Mouse (Mus musculus) liver, adult 2 months (tissue): Measurements from ENCODE around the gene Prrg1. TPM values are rescaled to one million over a fixed set of nuclear protein-coding genes. Genes with fewer than 3 reads are reported as not detected.
"Not testable (repeated sequence)": the region's sequence is repeated elsewhere in the genome, so short reads cannot be mapped to it uniquely, and the experiment has no call there.

ENCODE experiments used
- DNase-seq: peaks from one replicate; pipeline ENCODE4 v3.0.0-alpha.2; 2011; ENCODE audit warnings: low read depth, low spot score; ENCODE audit errors: extremely low read depth
- H3K27ac ChIP-seq: fragments of 200-500 bp; replicated peaks from 2 replicates; pipeline ENCODE4 v1.5.1; 2012; ENCODE audit warnings: low read depth, mild to moderate bottlenecking, control low read depth, inconsistent platforms, low read length; ENCODE audit not compliant: insufficient read depth
- H3K27me3 ChIP-seq: fragments of 200-500 bp; 2 replicates; pipeline ENCODE4 v1.6.1; 2012; ENCODE audit warnings: mild to moderate bottlenecking, moderate library complexity, low read length, inconsistent platforms; ENCODE audit not compliant: control insufficient read depth, insufficient read depth
- H3K36me3 ChIP-seq: fragments of 200-500 bp; 2 replicates; pipeline ENCODE4 v1.6.1; 2012; ENCODE audit warnings: low read length, inconsistent platforms; ENCODE audit not compliant: control insufficient read depth, insufficient read depth
- H3K4me1 ChIP-seq: fragments of 200-500 bp; 2 replicates; pipeline ENCODE4 v1.6.1; 2011; ENCODE audit warnings: low read length; ENCODE audit not compliant: control insufficient read depth, insufficient read depth
- H3K4me3 ChIP-seq: fragments of 200-500 bp; 2 replicates; pipeline ENCODE4 v1.5.1; 2011; ENCODE audit warnings: low read depth, mild to moderate bottlenecking, control low read depth, low read length, moderate library complexity; ENCODE audit not compliant: insufficient read depth
- H3K79me2 ChIP-seq: fragments of 200-500 bp; 2 replicates; pipeline ENCODE4 v1.6.1; 2012; ENCODE audit warnings: inconsistent platforms, mild to moderate bottlenecking, low read length, moderate library complexity; ENCODE audit not compliant: control insufficient read depth, insufficient read depth
- H3K9ac ChIP-seq: fragments of 200-500 bp; 2 replicates; pipeline ENCODE4 v1.6.1; 2012; ENCODE audit warnings: low read depth, mild to moderate bottlenecking, control low read depth, inconsistent platforms, low read length
- CTCF ChIP-seq: fragments of 200-500 bp; IDR thresholded peaks from 2 replicates; pipeline ENCODE4 v1.5.1; 2011; ENCODE audit warnings: low read depth, low read length, control low read depth
- POLR2A ChIP-seq: fragments of 200-500 bp; IDR thresholded peaks from 2 replicates; pipeline ENCODE4 v1.6.1; 2011; ENCODE audit warnings: low read length, control low read depth; ENCODE audit not compliant: insufficient read depth; ENCODE audit errors: extremely low read depth
- WGBS: fragments of 180-500 bp; shearing (Covaris S2); methylation state at CpG from one replicate; pipeline ENCODE4 v1.1.7; 2018; 5-methylcytosine and 5-hydroxymethylcytosine counted together
- polyA plus RNA-seq: library from polyadenylated mRNA; depleted of rRNA; stranded (reverse); fragments of >200 nt; gene quantifications from 2 replicates; pipeline ENCODE4 v1.2.3, GENCODE M21; 2012; rRNA removed
- total RNA-seq: library from RNA; depleted of rRNA; stranded (reverse); fragments of >200 nt; gene quantifications from 2 replicates; pipeline ENCODE4 v1.2.3, GENCODE M21; 2014; rRNA removed

Gene Prrg1
- total and polyA plus RNA-seq, 2 experiments, result 0.35 to 1.7 TPM

- 64% methylated on average over 3 of the region's 3 CpGs for WGBS
- H3K79me2 ChIP-seq, result no peaks in the 10 kb centered on the region
- H3K4me3 ChIP-seq, result no peak overlapping the region
- no peaks in the 10 kb centered on the region for H3K36me3 ChIP-seq
- H3K4me1 ChIP-seq, result no peaks in the 10 kb centered on the region
- no peak overlapping the region for H3K27ac ChIP-seq
- no peaks in the 10 kb centered on the region for H3K27me3 ChIP-seq
- DNase-seq, result peak; percentile 8
- no peak overlapping the region for H3K9ac ChIP-seq
- no peak for TF ChIP-seq POLR2A
- no peak for TF ChIP-seq CTCF
Measured at GRCm38 (mm10) chrX:78479710-78480109, 104.0 kb downstream of the Prrg1 start.

DNA sequence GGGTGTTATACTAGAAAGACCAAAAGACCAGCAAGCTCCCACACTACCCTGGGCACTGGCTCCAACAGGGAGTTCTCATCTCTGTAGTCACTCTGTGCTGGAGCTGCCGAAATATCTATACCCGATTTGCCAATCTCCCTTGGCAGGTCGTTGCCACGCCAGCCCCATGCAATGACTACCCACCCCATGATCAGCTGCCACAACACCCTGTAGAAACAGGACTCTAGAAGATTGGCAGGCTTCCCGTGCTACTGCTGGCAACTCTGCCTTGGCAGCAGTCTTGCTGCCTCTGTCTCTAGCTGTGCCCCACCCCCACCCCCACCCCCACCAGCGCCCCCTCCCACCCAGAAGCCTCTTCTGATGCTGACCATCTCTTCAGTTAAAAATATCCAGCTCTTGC is 149.3 kb downstream of the Prrg1 start:
- no peak for DNase-seq
- Histone ChIP-seq H3K4me1 (no peaks in the 10 kb centered on the region), H3K36me3 (no peaks in the 10 kb centered on the region), H3K79me2 (no peaks in the 10 kb centered on the region), H3K27me3 (no peaks in the 10 kb centered on the region), H3K9ac (no peak overlapping the region), H3K4me3 (no peak overlapping the region), H3K27ac (no peak overlapping the region)
- WGBS, result 70% methylated on average over 6 of the region's 6 CpGs
- TF ChIP-seq CTCF, result no peak
- TF ChIP-seq POLR2A, result no peak

DNA sequence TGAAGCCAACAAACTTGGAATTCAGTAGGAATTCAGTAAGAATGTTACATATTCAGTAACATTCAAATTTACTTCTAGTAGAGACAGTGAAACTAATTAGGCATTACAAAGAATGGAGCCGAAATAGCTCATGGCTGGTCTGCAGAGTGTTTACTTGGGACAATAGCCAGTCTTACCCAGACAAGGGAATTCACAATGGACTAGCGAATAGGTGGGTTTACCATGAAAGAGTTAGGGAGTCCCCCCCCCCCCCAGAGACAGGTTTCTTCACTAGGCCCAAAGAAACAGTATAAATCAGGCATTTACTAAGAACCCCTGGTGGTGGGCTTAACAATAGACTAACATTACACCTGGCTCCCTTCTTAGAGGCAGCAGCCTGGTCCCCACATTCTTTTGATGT is 180.3 kb downstream of the Prrg1 start:
- 72% methylated on average over 2 of the region's 2 CpGs for WGBS
- H3K27ac ChIP-seq, H3K79me2 ChIP-seq, H3K4me1 ChIP-seq, H3K36me3 ChIP-seq, H3K27me3 ChIP-seq, H3K9ac ChIP-seq, H3K4me3 ChIP-seq, DNase-seq: not testable (repeated sequence)

Other genes with a start within 250 kb of the Prrg1 start
- gene 4930480E11Rik, start 214.3 kb downstream of the Prrg1 start, total RNA-seq, result not detected in 2 replicates
- gene 4930480E11Rik, start 214.3 kb downstream of the Prrg1 start, polyA plus RNA-seq, result not detected in 2 replicates
- not detected in 2 replicates for gene Fam47c, start 153.9 kb upstream of the Prrg1 start, total RNA-seq
- gene Fam47c, start 153.9 kb upstream of the Prrg1 start, polyA plus RNA-seq, result not detected in 2 replicates